Mouse (Mus musculus): ENCODE measurements around the gene Dtx3l.
"Not testable (repeated sequence)": the region's sequence is repeated elsewhere in the genome, so short reads cannot be mapped to it uniquely, and the experiment has no call there.

Dtx3l gene

GRCm38 (mm10) chr16:35938211-35939151, at the start of gene Dtx3l, which contains the start of gene Parp9:
Dtx3l (minus strand) TSS chr16:35939151.
Parp9 (plus strand) TSS chr16:35938470.
- peak; percentile 9 to 34 for DNase-seq (ENCODE audit: low spot score in 2 of 2)

- no peak for DNase-seq (ENCODE audit: low spot score in 2 of 2)
Measured at GRCm38 (mm10) chr16:35987930-35988329, 49.0 kb upstream of the Dtx3l start.

GRCm38 (mm10) chr16:35984471-35984870, 45.5 kb upstream of the Dtx3l start:
- DNase-seq (ENCODE audit: low spot score in 2 of 2) = no peak

GRCm38 (mm10) chr16:35983517-35984101, 44.7 kb upstream of the Dtx3l start:
- peak; percentile 70 to 72 for DNase-seq (ENCODE audit: low spot score in 2 of 2)

- peak; percentile 82 to 90 for DNase-seq (ENCODE audit: low spot score in 2 of 2)
Measured at GRCm38 (mm10) chr16:35982902-35983516, 44.1 kb upstream of the Dtx3l start.

- DNase-seq (ENCODE audit: low spot score in 2 of 2) = no peak
Measured at GRCm38 (mm10) chr16:35982506-35982901, 43.6 kb upstream of the Dtx3l start.

DNA sequence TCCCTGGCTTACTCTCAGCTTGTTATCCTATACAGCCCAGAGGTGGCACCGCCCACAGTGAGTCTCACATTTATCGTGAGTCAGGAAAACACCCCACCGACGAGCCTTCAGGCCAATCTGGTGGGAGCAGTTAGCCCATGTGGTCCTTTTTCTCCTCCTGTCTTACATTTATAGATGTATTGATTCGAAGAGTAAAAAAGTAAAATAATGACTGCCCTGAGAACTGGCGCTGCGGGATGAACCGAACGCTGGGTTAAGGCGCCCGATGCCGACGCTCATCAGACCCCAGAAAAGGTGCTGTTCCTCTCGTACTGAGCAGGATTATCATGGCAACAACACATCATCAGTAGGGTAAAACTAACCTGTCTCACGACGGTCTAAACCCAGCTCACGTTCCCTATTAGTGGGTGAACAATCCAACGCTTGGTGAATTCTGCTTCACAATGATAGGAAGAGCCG, 42.4 kb upstream of the Dtx3l start:
- peak; percentile 94 to 100 for DNase-seq (ENCODE audit: low spot score in 2 of 2)

DNA sequence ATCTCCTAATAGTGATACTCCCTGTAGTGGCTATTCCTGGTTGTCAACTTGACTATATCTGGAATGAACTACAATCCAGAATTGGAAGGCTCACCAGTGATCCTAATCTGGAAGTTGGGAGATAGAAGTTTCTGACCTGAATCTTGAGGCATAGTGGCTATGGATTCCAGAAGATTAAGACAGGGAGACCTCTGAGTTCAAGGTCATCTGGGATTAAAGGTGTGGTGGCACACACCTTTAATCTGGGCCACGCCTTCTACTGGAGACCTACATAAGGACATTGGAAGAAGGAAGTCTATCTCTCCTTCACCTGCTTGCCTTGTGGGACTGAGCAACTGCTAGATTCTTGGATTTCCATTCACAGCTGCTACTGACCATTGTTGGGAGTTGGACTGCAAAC, 39.5 kb upstream of the Dtx3l start, which contains the start of gene Kpna1:
Gene Kpna1 (plus strand): TSS at position 301 of the 400 bp plus-strand sequence.
- not testable (repeated sequence) for DNase-seq (ENCODE audit: low spot score in 2 of 2)

GRCm38 (mm10) chr16:35974021-35974420, 35.1 kb upstream of the Dtx3l start:
- no peak for DNase-seq (ENCODE audit: low spot score in 2 of 2)

- no peak for DNase-seq (ENCODE audit: low spot score in 2 of 2)
Measured at GRCm38 (mm10) chr16:35968149-35968548, 29.2 kb upstream of the Dtx3l start.

- no peak for DNase-seq (ENCODE audit: low spot score in 2 of 2)
Measured at GRCm38 (mm10) chr16:35967319-35967718, 28.4 kb upstream of the Dtx3l start.

- DNase-seq (ENCODE audit: low spot score in 2 of 2) = no peak
Measured at GRCm38 (mm10) chr16:35966411-35967115, 27.6 kb upstream of the Dtx3l start.

DNA sequence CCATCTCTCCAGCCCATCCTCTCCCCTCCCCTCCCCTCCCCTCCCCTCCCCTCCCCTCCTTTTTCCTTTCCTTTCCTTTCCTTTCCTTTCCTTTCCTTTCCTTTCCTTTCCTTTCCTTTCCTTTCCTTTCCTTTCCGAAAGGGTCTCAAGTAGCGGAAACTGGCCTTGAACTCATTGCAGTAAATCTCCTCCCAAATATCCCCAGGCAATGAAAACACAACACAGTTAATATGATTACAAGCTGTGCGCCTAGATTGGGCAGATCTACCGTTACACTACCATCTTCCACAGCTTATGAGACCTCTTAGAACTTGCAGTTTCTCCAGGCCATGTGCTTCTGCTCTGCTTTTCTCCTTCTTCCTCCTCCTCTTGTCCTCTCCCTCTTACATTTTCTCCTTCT, 27.0 kb upstream of the Dtx3l start:
- not testable (repeated sequence) for DNase-seq (ENCODE audit: low spot score in 2 of 2)

GRCm38 (mm10) chr16:35952628-35953130, 13.7 kb upstream of the Dtx3l start:
- no peak for DNase-seq (ENCODE audit: low spot score in 2 of 2)

DNA sequence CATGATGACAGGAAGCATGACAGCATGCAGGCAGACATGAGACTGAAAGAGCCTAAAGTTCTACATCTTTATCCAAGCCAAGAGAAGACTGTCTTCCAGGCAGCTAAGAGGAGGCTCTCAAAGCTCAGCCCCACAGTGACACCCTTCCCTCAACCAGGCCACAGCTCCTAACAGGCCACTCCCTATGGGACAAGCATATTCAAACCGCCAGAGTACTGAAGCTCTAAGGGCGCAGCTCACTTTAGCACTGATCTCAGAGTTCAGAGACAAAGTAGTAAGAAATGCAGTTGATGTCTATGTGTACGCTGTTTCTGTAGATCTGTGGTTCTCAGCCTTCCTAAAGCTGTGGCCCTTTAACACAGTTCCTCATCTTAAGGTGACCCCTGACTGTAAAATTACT, 12.3 kb upstream of the Dtx3l start:
- DNase-seq (ENCODE audit: low spot score in 2 of 2) = no peak

DNA sequence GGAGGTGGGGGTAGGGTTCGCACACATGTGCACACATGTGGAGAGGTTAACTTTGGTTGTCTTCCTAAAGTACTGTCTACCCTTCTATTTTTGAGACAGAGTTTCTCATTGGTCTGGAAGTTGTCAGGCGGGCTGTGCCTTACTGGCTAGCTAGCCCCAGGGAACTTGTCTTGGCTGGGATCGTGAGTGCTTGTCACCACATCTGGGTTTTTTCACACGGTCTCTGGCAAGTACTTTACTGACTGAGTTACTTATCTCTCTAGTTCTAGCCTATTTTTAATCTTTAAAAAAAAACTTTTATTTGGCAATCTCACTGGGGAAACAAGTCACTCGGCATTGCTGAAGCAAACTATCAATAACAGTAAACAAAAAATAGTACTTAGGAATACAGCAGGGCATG, 10.3 kb upstream of the Dtx3l start:
- DNase-seq (ENCODE audit: low spot score in 2 of 2) = no peak

GRCm38 (mm10) chr16:35941382-35941781, 2.4 kb upstream of the Dtx3l start:
- DNase-seq (ENCODE audit: low spot score in 2 of 2) = no peak

GRCm38 (mm10) chr16:35939690-35940089, 739 bp upstream of the Dtx3l start:
- DNase-seq (ENCODE audit: low spot score in 2 of 2) = peak; percentile 57 to 67

DNA sequence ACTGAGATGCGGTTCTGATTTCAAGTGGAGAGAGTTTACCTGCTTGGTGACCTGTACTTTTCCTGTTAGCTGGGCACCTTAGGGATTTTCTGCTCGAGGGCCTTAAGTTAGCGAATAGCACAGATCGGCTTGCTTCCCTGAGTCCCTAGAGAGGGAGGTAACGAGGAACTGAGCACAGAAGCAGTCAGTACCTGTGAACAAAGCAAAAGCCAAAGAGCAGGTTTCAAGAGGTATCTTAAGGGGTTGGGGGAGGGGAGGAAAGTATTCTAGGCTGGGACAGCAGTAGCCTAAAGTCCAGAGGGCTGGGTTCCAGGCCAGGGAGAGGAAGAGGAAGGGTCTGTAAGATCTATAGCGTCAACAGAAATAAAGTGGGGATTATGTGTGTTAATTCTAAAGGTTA, 310 bp upstream of the Dtx3l start:
- DNase-seq (ENCODE audit: low spot score in 2 of 2) = no peak

- no peak for DNase-seq (ENCODE audit: low spot score in 2 of 2)
Measured at GRCm38 (mm10) chr16:35933181-35933580, 5.8 kb downstream of the Dtx3l start.

All from frontal cortex, postnatal 10 days (tissue).